Mouse (Mus musculus): ENCODE data around the gene Slc17a7. TPM values are rescaled to one million over a fixed set of nuclear protein-coding genes. Genes with fewer than 3 reads are reported as not detected.
"Not testable (repeated sequence)": the region's sequence is repeated elsewhere in the genome, so short reads cannot be mapped to it uniquely, and the experiment has no call there.

Gene Slc17a7
- polyA plus RNA-seq, 1 experiment from 2014 or later, result 0.73 TPM

DNA sequence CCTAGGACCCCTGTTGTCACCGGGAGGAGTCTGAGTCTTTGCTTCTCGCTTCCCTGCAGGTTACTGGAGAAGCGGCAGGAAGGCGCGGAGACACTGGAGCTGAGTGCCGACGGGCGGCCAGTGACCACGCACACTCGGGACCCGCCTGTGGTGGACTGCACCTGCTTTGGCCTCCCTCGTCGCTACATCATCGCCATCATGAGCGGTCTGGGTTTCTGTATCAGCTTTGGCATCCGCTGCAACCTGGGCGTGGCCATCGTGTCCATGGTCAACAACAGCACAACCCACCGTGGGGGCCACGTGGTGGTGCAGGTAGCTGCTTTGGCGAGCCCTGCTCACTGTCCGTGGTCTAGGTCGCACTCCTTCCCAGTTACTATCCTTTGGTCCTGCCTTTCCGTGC is 4.9 kb downstream of the Slc17a7 start:
- Histone ChIP-seq H3K9ac (no peak overlapping the region), H3K27ac (no peak overlapping the region), H3K4me2 (replicated peaks) (no peak overlapping the region), H3K36me3 (no peaks in the 10 kb centered on the region), H3K4me1 (no peaks in the 10 kb centered on the region), H3K9me3 (peaks cover 21% of the 10 kb centered on the region), H3K4me3 (no peak overlapping the region), H3K27me3 (peaks cover 90% of the 10 kb centered on the region)
- no peak for ATAC-seq (ENCODE audit: insufficient number of reproducible peaks, insufficient read depth, low FRiP score, low TSS enrichment)
- 4% methylated on average over 24 of the region's 24 CpGs for WGBS

DNA sequence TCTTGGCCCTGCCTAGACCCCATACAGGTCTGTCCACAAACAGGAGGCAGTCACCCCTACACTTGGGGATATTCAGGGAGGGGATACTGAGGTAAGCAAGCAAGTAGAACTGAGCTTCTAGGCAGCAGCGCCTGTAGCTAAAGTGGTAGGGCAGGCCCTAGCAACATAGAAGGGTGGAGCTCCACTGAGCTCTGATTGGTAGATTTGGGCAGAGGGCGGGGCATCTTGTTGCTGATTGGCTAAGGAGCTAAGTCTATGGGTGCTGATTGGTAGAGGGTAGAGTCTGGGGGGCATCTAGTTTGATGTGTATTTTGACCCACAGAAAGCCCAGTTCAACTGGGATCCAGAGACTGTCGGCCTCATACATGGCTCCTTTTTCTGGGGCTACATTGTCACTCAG is 5.7 kb downstream of the Slc17a7 start:
- 97% methylated on average over 3 of the region's 3 CpGs for WGBS
- Histone ChIP-seq H3K4me1 (no peaks in the 10 kb centered on the region), H3K36me3 (no peaks in the 10 kb centered on the region), H3K27ac (no peak overlapping the region), H3K4me3 (no peak overlapping the region), H3K27me3 (peaks cover 89% of the 10 kb centered on the region), H3K4me2 (replicated peaks) (no peak overlapping the region), H3K9ac (no peak overlapping the region), H3K9me3 (peaks cover 21% of the 10 kb centered on the region)
- ATAC-seq (ENCODE audit: insufficient number of reproducible peaks, insufficient read depth, low FRiP score, low TSS enrichment), result no peak

DNA sequence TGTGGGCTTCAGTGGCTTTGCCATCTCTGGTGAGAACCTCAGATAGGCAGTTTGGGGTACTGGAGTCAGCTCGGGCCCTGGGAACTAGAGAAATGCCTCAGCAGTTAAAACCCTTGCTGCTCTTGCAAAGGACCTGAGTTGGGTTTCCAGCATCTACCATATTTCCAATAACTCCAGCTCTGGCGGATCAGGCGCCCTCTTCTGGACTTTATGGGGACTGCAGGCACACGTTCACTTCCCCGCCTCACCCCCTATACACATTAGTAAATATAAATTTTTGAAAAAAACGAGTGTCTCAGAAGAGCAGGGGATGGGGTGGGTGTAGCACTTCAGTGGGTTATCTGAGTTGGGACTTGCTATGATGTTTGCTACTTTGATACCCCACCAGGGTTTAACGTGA is 9.2 kb downstream of the Slc17a7 start:
- ATAC-seq (ENCODE audit: insufficient number of reproducible peaks, insufficient read depth, low FRiP score, low TSS enrichment), result no peak
- Histone ChIP-seq H3K9me3 (peaks cover 21% of the 10 kb centered on the region), H3K27me3 (peaks cover 90% of the 10 kb centered on the region), H3K4me1 (peaks cover 12% of the 10 kb centered on the region), H3K9ac (no peak overlapping the region), H3K27ac (no peak overlapping the region), H3K4me2 (replicated peaks) (no peak overlapping the region), H3K36me3 (no peaks in the 10 kb centered on the region), H3K4me3 (no peak overlapping the region)
- 58% methylated on average over 7 of the region's 7 CpGs for WGBS

DNA sequence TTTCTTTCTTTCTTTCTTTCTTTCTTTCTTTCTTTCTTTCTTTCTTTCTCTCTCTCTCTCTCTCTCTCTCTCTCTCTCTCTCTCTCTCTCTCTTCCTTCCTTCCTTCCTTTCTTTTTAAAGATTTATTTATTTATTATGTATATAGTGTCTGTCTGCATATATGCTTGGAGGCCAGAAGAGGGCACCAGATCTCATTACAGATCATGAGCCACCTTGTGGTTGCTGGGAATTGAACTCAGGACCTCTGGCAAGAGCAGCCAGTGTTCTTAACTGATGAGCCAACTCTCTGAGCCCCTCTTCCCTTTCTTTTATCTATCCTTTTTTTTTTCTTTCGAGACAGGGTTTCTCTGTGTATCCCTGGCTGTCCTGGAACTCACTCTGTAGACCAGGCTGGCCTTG is 10.0 kb downstream of the Slc17a7 start:
- H3K4me1 ChIP-seq, result peaks cover 12% of the 10 kb centered on the region
- not testable (repeated sequence) for H3K9ac ChIP-seq; H3K27ac ChIP-seq; ATAC-seq (ENCODE audit: insufficient number of reproducible peaks, insufficient read depth, low FRiP score, low TSS enrichment); H3K4me2 ChIP-seq (replicated peaks); H3K36me3 ChIP-seq; H3K4me3 ChIP-seq
- H3K27me3 ChIP-seq, result peaks cover 90% of the 10 kb centered on the region
- peaks cover 21% of the 10 kb centered on the region for H3K9me3 ChIP-seq
- 42% methylated on average over 1 of the region's 1 CpGs for WGBS

DNA sequence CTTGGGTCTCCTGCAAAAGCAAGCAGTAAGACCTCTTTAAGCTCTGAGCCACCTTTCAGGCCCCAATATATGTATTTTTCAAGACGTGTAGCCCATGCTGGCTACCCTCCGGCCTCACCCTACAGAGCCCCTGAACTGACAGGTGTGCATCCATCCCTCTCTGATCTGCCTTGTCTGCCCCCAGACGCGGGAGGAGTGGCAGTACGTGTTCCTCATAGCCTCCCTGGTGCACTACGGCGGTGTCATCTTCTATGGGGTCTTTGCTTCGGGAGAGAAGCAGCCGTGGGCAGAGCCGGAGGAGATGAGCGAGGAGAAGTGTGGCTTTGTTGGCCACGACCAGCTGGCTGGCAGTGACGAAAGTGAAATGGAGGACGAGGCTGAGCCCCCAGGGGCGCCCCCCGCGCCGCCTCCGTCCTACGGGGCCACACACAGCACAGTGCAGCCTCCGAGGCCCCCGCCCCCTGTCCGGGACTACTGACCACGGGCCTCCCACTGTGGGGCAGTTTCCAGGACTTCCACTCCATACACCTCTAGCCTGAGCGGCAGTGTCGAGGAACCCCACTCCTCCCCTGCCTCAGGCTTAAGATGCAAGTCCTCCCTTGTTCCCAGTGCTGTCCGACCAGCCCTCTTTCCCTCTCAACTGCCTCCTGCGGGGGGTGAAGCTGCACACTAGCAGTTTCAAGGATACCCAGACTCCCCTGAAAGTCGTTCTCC is 11.0 kb downstream of the Slc17a7 start:
- peak overlapping the region; percentile 14 for H3K4me2 ChIP-seq (replicated peaks)
- no peak overlapping the region for H3K27ac ChIP-seq
- no peak for ATAC-seq (ENCODE audit: insufficient number of reproducible peaks, insufficient read depth, low FRiP score, low TSS enrichment)
- H3K9me3 ChIP-seq, result peaks cover 11% of the 10 kb centered on the region
- WGBS, result 2% methylated on average over 29 of the region's 29 CpGs
- peaks cover 12% of the 10 kb centered on the region for H3K4me1 ChIP-seq
- no peaks in the 10 kb centered on the region for H3K36me3 ChIP-seq
- peaks cover 90% of the 10 kb centered on the region for H3K27me3 ChIP-seq
- H3K4me3 ChIP-seq, result no peak overlapping the region; the same call in 1 of the 2 replicates
- no peak overlapping the region for H3K9ac ChIP-seq

DNA sequence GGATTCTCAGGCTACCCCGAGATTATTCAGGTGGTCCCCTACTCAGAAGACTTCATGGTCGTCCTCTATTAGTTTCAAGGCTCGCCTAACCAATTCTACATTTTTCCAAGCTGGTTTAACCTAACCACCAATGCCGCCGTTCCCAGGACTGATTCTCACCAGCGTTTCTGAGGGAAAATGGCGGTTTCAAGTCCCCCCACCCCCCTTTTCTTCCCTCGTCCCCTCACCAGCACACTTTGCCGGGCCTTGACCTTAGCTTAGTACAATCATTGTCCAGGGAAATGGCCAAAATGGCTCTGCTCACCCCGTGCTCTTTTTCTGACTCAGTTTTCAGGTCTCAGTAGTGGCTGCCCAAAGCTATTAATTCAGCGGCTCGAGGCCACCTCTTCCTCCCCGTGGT is 11.6 kb downstream of the Slc17a7 start:
- no peak overlapping the region for H3K9ac ChIP-seq
- ATAC-seq (ENCODE audit: insufficient number of reproducible peaks, insufficient read depth, low FRiP score, low TSS enrichment), result no peak
- 4% methylated on average over 13 of the region's 13 CpGs for WGBS
- no peak overlapping the region for H3K4me2 ChIP-seq (replicated peaks)
- peaks cover 91% of the 10 kb centered on the region for H3K27me3 ChIP-seq
- peaks cover 12% of the 10 kb centered on the region for H3K4me1 ChIP-seq
- no peak overlapping the region for H3K27ac ChIP-seq
- H3K9me3 ChIP-seq, result peaks cover 5% of the 10 kb centered on the region; the same call in 1 of the 2 replicates
- H3K4me3 ChIP-seq, result no peak overlapping the region
- H3K36me3 ChIP-seq, result no peaks in the 10 kb centered on the region

DNA sequence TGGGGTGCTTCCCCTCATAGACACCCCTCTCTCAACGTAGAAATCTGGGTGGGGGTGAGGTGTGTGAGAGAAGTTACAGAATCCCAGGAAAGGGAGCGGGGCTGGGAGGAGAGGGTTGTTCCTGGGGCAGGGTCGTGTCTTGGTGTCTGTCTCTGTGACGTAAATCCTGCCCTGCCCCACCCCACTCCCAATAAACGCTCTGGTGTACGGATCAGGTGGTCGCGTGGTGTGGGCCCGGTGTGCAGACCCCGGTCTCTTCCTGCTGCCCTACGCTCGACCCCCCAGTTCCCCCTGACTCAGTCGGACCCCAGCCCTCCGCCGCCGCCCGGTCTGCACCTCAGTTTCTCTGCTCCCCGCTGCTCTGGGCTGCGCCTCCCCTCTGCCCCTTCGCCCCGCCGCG is 12.2 kb downstream of the Slc17a7 start:
- Histone ChIP-seq H3K4me3 (peak overlapping the region; percentile 18), H3K9me3 (0 out of 2 replicates have a peak, but pooled peaks cover under 1% of the 10 kb centered on the region), H3K27ac (no peak overlapping the region), H3K9ac (0 out of 2 replicates have a peak overlapping the region, but pooled peaks have one; percentile 10), H3K4me2 (replicated peaks) (peak overlapping the region; percentile 39), H3K4me1 (peaks cover 12% of the 10 kb centered on the region), H3K36me3 (no peaks in the 10 kb centered on the region), H3K27me3 (peaks cover 91% of the 10 kb centered on the region)
- no peak for ATAC-seq (ENCODE audit: insufficient number of reproducible peaks, insufficient read depth, low FRiP score, low TSS enrichment)
- 2% methylated on average over 23 of the region's 23 CpGs for WGBS

DNA sequence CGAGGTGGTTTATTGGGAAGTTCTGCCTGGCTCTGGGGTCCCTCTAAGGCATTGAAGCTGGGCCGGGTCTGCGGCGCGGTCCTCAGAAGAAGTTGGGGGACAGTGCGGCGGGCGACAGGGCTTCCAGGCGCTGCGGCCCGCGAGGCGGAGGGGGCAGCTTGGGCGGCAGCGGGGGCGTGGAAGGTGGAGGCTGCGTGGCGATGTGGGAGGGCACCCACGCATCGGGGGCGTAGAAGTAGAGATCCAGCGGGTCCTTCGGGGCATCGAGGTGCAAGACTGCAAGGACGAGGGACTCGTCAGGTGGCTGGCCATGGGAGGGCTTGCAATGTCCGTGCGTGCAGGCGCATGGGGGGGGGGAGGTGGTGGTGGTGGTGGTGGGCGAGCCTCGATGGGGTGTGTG is 12.6 kb downstream of the Slc17a7 start:
- H3K36me3 ChIP-seq, result no peaks in the 10 kb centered on the region
- 0 out of 2 replicates have a peak overlapping the region, but pooled peaks have one; percentile 10 for H3K9ac ChIP-seq
- peak overlapping the region; percentile 18 for H3K4me3 ChIP-seq
- peak overlapping the region; percentile 39 for H3K4me2 ChIP-seq (replicated peaks)
- H3K4me1 ChIP-seq, result peaks cover 12% of the 10 kb centered on the region
- no peak overlapping the region for H3K27ac ChIP-seq
- no peak for ATAC-seq (ENCODE audit: insufficient number of reproducible peaks, insufficient read depth, low FRiP score, low TSS enrichment)
- peaks cover 92% of the 10 kb centered on the region for H3K27me3 ChIP-seq
- H3K9me3 ChIP-seq, result no peaks in the 10 kb centered on the region
- WGBS, result 3% methylated on average over 31 of the region's 31 CpGs

DNA sequence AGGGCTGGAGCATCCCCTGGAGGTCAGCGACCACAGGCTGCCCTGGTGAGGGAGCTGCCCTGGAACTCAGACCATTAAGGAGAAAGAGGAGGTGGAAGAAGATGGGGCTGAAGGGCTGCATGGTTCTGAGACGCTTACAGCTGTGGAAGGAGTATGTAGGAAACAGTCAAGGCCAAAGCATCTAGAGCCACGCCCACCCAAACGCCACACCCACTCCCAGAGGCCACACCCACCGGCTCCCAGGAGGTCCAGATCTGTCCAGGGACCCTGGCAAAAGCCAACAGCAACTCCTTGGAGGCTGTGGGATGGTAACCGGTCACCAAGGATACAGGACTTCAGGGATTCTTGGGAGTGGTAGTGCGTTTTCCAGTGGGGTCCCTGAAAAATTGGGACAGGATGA is 14.8 kb downstream of the Slc17a7 start:
- Histone ChIP-seq H3K9me3 (no peaks in the 10 kb centered on the region), H3K36me3 (no peaks in the 10 kb centered on the region), H3K9ac (no peak overlapping the region), H3K27me3 (peaks cover 98% of the 10 kb centered on the region), H3K4me1 (peaks cover 12% of the 10 kb centered on the region), H3K4me3 (no peak overlapping the region), H3K27ac (no peak overlapping the region), H3K4me2 (replicated peaks) (no peak overlapping the region)
- 25% methylated on average over 7 of the region's 7 CpGs for WGBS
- no peak for ATAC-seq (ENCODE audit: insufficient number of reproducible peaks, insufficient read depth, low FRiP score, low TSS enrichment)

DNA sequence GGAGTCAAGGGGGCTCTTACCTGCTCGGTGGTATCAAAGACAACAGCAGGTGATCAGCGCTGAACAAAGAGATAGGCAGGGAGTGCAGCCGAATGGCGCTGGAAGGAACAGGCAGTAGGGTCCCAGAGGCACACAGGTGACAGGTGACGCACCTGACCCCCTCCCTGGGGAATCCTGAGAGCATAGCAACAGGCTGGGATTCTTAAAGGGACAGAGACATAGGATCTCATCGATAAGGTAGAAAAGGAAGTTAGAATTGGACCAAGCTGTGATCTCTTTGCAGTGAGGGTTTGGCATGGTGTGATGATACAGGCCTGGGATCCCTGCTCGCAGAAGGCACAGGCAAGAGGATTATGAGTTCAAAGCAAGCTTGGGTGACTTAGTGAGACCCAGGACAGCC is 15.7 kb downstream of the Slc17a7 start, which contains the start of gene Gfy:
Gene Gfy (minus strand): TSS at position 101 of the 400 bp plus-strand sequence.
- Histone ChIP-seq H3K9me3 (no peaks in the 10 kb centered on the region), H3K9ac (no peak within 1 kb of the TSS), H3K27ac (no peak within 1 kb of the TSS), H3K4me2 (replicated peaks) (no peak within 1 kb of the TSS), H3K27me3 (peaks cover 100% of the 10 kb centered on the region), H3K4me1 (peaks cover 12% of the 10 kb centered on the region), H3K4me3 (no peak within 1 kb of the TSS), H3K36me3 (no peaks in the 10 kb centered on the region)
- 22% methylated on average over 7 of the region's 7 CpGs for WGBS
- no peak for ATAC-seq (ENCODE audit: insufficient number of reproducible peaks, insufficient read depth, low FRiP score, low TSS enrichment)

DNA sequence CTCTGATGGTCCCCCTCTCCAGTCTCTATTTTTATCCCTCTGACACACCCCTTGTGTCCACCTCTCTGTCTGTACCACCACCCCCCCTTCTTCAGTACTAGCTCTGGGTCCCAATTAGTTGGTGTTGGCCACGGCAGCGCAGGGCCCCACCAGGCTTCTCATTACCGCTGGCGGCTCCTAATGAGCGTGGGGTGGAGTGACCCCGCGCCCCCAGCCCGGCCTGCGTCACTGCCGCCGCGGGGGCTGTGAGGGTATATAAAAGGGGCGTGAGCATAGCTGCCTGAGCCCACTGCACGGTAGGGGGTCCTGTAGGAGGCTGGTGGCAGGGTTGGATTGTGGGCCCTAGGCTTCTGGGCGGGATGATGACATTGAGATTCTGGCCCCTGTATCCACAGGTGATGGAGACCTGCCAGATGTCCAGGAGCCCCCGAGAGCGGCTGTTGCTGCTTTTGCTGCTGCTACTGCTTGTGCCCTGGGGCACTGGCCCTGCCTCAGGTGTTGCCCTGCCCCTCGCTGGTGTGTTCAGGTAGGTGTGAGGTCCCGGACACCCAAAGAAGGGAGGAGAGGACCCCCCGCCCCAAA is 17.2 kb downstream of the Slc17a7 start, which contains the start of gene Pth2:
Gene Pth2 (plus strand): TSS at position 100 of the 582 bp plus-strand sequence.
- Histone ChIP-seq H3K9ac (no peak within 1 kb of the TSS), H3K4me3 (peak within 1 kb of the TSS; percentile 4; the same call in 1 of the 2 replicates), H3K4me1 (peaks cover 7% of the 10 kb centered on the region; the same call in 1 of the 2 replicates), H3K9me3 (no peaks in the 10 kb centered on the region), H3K27ac (no peak within 1 kb of the TSS), H3K36me3 (no peaks in the 10 kb centered on the region), H3K27me3 (peaks cover 96% of the 10 kb centered on the region), H3K4me2 (replicated peaks) (no peak within 1 kb of the TSS)
- ATAC-seq (ENCODE audit: insufficient number of reproducible peaks, insufficient read depth, low FRiP score, low TSS enrichment), result no peak
- 16% methylated on average over 19 of the region's 20 CpGs for WGBS

DNA sequence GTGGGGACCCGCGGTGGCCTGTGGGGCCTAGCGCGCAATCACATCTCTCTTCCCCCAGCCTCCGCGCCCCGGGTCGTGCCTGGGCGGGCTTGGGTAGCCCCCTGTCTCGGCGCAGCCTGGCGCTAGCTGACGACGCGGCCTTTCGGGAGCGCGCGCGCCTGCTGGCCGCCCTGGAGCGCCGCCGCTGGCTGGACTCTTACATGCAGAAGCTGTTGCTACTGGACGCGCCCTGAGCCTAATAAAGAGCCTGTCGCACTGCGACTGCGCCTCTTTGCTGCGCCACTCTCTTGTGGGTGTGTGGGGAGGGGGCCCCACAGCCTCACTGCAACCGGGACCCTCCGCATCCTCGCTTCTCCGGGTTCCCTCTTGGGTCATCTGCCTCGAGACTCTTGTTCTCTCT is 17.8 kb downstream of the Slc17a7 start:
- ATAC-seq (ENCODE audit: insufficient number of reproducible peaks, insufficient read depth, low FRiP score, low TSS enrichment), result no peak
- peaks cover 1% of the 10 kb centered on the region; the same call in 1 of the 2 replicates for H3K4me1 ChIP-seq
- no peaks in the 10 kb centered on the region for H3K36me3 ChIP-seq
- 3% methylated on average over 35 of the region's 35 CpGs for WGBS
- no peak overlapping the region for H3K27ac ChIP-seq
- no peak overlapping the region for H3K9ac ChIP-seq
- H3K4me2 ChIP-seq (replicated peaks), result no peak overlapping the region
- H3K9me3 ChIP-seq, result no peaks in the 10 kb centered on the region
- peaks cover 95% of the 10 kb centered on the region for H3K27me3 ChIP-seq
- peak overlapping the region; percentile 4; the same call in 1 of the 2 replicates for H3K4me3 ChIP-seq

Measured in embryonic facial prominence, embryonic 12.5 days (tissue).